Mouse (Mus musculus) bone marrow, adult 2 months (tissue): ENCODE data around the gene Megf8.

Source experiments
- CTCF ChIP-seq: fragments of 200-500 bp; IDR thresholded peaks from 2 replicates; pipeline ENCODE4 v1.5.1; 2011; ENCODE audit warnings: low read length, control low read depth; ENCODE audit not compliant: control insufficient read depth, insufficient read depth
- POLR2A ChIP-seq: fragments of 200-500 bp; IDR thresholded peaks from 2 replicates; pipeline ENCODE4 v1.6.1; 2011; ENCODE audit warnings: low read depth, mild to moderate bottlenecking, control low read depth, low read length, borderline replicate concordance; ENCODE audit not compliant: control insufficient read depth

GRCm38 (mm10) chr7:25294960-25295722 is 21.8 kb upstream of the Megf8 start:
- TF ChIP-seq CTCF (no peak), POLR2A (no peak)
